Mouse (Mus musculus) limb, embryonic 14.5 days (tissue): Measurements from ENCODE around the gene Lbhd2. TPM values are rescaled to one million over a fixed set of nuclear protein-coding genes. Genes with fewer than 3 reads are reported as not detected.

Source experiments
- ATAC-seq: fragments of 200-750 bp; cut with Nextera tagmentation; 2 replicates; pipeline ENCODE4 v1.8.0; 2017; ENCODE audit warnings: low read depth, moderate number of reproducible peaks, moderate TSS enrichment; ENCODE audit not compliant: low FRiP score
- DNase-seq: peaks from one replicate; pipeline ENCODE4 v3.0.0-alpha.2; 2015; ENCODE audit warnings: low spot score
- H3K27ac ChIP-seq: fragments of 300-500 bp; sonication (generic); replicated peaks from 2 replicates; pipeline ENCODE4 v1.5.1; 2014; ENCODE audit warnings: low read depth, mild to moderate bottlenecking, low read length, moderate library complexity, mixed read lengths
- H3K27me3 ChIP-seq: fragments of 300-500 bp; sonication (generic); 2 replicates; pipeline ENCODE4 v1.6.1; 2014; ENCODE audit warnings: low read length, mixed read lengths; ENCODE audit not compliant: control insufficient read depth, insufficient read depth
- H3K36me3 ChIP-seq: fragments of 300-500 bp; sonication (generic); 2 replicates; pipeline ENCODE4 v1.6.1; 2014; ENCODE audit warnings: mild to moderate bottlenecking, low read length, moderate library complexity, mixed read lengths; ENCODE audit not compliant: control insufficient read depth, insufficient read depth
- H3K4me1 ChIP-seq: fragments of 300-500 bp; sonication (generic); 2 replicates; pipeline ENCODE4 v1.6.1; 2014; ENCODE audit warnings: antibody characterized with exemption, low read length, mixed read lengths; ENCODE audit not compliant: control insufficient read depth, insufficient read depth
- H3K4me2 ChIP-seq: fragments of 300-500 bp; sonication (generic); replicated peaks from 2 replicates; pipeline ENCODE4 v1.6.1; 2014; ENCODE audit warnings: low read depth, mild to moderate bottlenecking, low read length, moderate library complexity; ENCODE audit not compliant: severe bottlenecking
- H3K4me3 ChIP-seq: fragments of 300-500 bp; sonication (generic); replicated peaks from 2 replicates; pipeline ENCODE4 v1.5.1; 2014; ENCODE audit warnings: low read length
- H3K9ac ChIP-seq: fragments of 300-500 bp; sonication (generic); 2 replicates; pipeline ENCODE4 v1.6.1; 2014; ENCODE audit warnings: mild to moderate bottlenecking, low read depth, low read length, moderate library complexity; ENCODE audit not compliant: severe bottlenecking
- H3K9me3 ChIP-seq: fragments of 300-500 bp; sonication (generic); 2 replicates; pipeline ENCODE4 v1.6.1; 2016; ENCODE audit warnings: low read length; ENCODE audit not compliant: control insufficient read depth
- POLR2A ChIP-seq: fragments of 200-500 bp; IDR thresholded peaks from 2 replicates; pipeline ENCODE4 v1.8.0; 2012; ENCODE audit warnings: inconsistent platforms, mild to moderate bottlenecking, moderate library complexity, borderline replicate concordance; ENCODE audit not compliant: insufficient read depth, insufficient read length; ENCODE audit errors: extremely low read depth
- WGBS: fragments of 180-500 bp; shearing (Covaris S2); extraction: QIAGEN DNeasy Blood & Tissue Kit; methylation state at CpG from one replicate; pipeline ENCODE4 v1.1.7; 2014; 5-methylcytosine and 5-hydroxymethylcytosine counted together
- polyA plus RNA-seq, 2 experiments: library from polyadenylated mRNA; depleted of rRNA in 1 of 2; stranded (reverse) in 1 of 2; unstranded in 1 of 2; fragments of >200 nt; fragmentation: Nextera tagmentation in 1 of 2; extraction: Ambion mirVana in 1 of 2; gene quantifications; 2 replicates each; pipeline versions ENCODE4 v1.2.1 to v1.2.3; 2012 to 2014

Lbhd2 gene
- polyA plus RNA-seq, 2 experiments: 11.0 to 19.2 TPM

GRCm38 (mm10) chr12:111432751-111433331 is 26.2 kb downstream of the Lbhd2 start:
- Histone ChIP-seq H3K36me3 (no peaks in the 10 kb centered on the region), H3K4me1 (peaks cover 26% of the 10 kb centered on the region), H3K9ac (no peak overlapping the region), H3K4me2 (no peak overlapping the region), H3K27ac (no peak overlapping the region), H3K27me3 (peaks cover 52% of the 10 kb centered on the region), H3K4me3 (no peak overlapping the region), H3K9me3 (no peaks in the 10 kb centered on the region)
- no peak for DNase-seq
- no peak for TF ChIP-seq POLR2A
- 57% methylated on average over 4 of the region's 5 CpGs for WGBS
- no peak for ATAC-seq

GRCm38 (mm10) chr12:111434164-111434744 is 27.6 kb downstream of the Lbhd2 start:
- Histone ChIP-seq H3K27ac (no peak overlapping the region), H3K36me3 (no peaks in the 10 kb centered on the region), H3K4me2 (no peak overlapping the region), H3K4me3 (no peak overlapping the region), H3K4me1 (peaks cover 12% of the 10 kb centered on the region), H3K27me3 (peaks cover 45% of the 10 kb centered on the region), H3K9me3 (no peaks in the 10 kb centered on the region), H3K9ac (no peak overlapping the region)
- no peak for DNase-seq
- no peak for ATAC-seq
- no peak for TF ChIP-seq POLR2A
- WGBS: 23% methylated on average over 5 of the region's 7 CpGs

GRCm38 (mm10) chr12:111434745-111435327 is 28.2 kb downstream of the Lbhd2 start:
- ATAC-seq (no peak), DNase-seq (no peak)
- H3K27ac ChIP-seq: no peak overlapping the region
- no peaks in the 10 kb centered on the region for H3K36me3 ChIP-seq
- peaks cover 44% of the 10 kb centered on the region for H3K27me3 ChIP-seq
- 58% methylated on average over 6 of the region's 8 CpGs for WGBS
- TF ChIP-seq POLR2A: no peak
- no peak overlapping the region for H3K4me2 ChIP-seq
- H3K9me3 ChIP-seq: no peaks in the 10 kb centered on the region
- H3K4me3 ChIP-seq: no peak overlapping the region
- peaks cover 9% of the 10 kb centered on the region for H3K4me1 ChIP-seq
- no peak overlapping the region for H3K9ac ChIP-seq

- ATAC-seq (no peak), DNase-seq (no peak)
- H3K4me2 ChIP-seq: no peak overlapping the region
- H3K4me3 ChIP-seq: no peak overlapping the region
- H3K27me3 ChIP-seq: peaks cover 34% of the 10 kb centered on the region; the same call in 1 of the 2 replicates
- H3K9ac ChIP-seq: no peak overlapping the region
- no peaks in the 10 kb centered on the region for H3K36me3 ChIP-seq
- H3K27ac ChIP-seq: no peak overlapping the region
- H3K4me1 ChIP-seq: no peaks in the 10 kb centered on the region; the same call in 1 of the 2 replicates
- WGBS: 83% methylated on average over 3 of the region's 3 CpGs
- TF ChIP-seq POLR2A: no peak
- no peaks in the 10 kb centered on the region for H3K9me3 ChIP-seq
Measured at GRCm38 (mm10) chr12:111436170-111436569, 29.6 kb downstream of the Lbhd2 start.

- no peaks in the 10 kb centered on the region for H3K9me3 ChIP-seq
- no peak overlapping the region for H3K9ac ChIP-seq
- H3K27me3 ChIP-seq: peaks cover 32% of the 10 kb centered on the region
- H3K4me3 ChIP-seq: no peak overlapping the region
- H3K36me3 ChIP-seq: no peaks in the 10 kb centered on the region
- no peak overlapping the region for H3K4me2 ChIP-seq
- H3K4me1 ChIP-seq: no peaks in the 10 kb centered on the region; the same call in 1 of the 2 replicates
- no peak for ATAC-seq
- DNase-seq: no peak
- 67% methylated on average over 8 of the region's 8 CpGs for WGBS
- TF ChIP-seq POLR2A: no peak
- H3K27ac ChIP-seq: no peak overlapping the region
Measured at GRCm38 (mm10) chr12:111436640-111437039, 30.0 kb downstream of the Lbhd2 start.
